Mouse (Mus musculus) adrenal gland, postnatal 36 days (tissue): Measurements from ENCODE around the gene Gtpbp8. TPM values are rescaled to one million over a fixed set of nuclear protein-coding genes. Genes with fewer than 3 reads are reported as not detected.
A peak's percentile ranks its signal among the peaks of the same experiment; 100 is the strongest.

Source experiments
- DNase-seq, 2 experiments: peaks; one replicate each; pipeline ENCODE4 v3.0.0; 2021; ENCODE audit warnings: mixed read lengths in 1 of 2
- total RNA-seq, 2 experiments: library from RNA; stranded (reverse); gene quantifications; 2 replicates each; pipeline ENCODE4 v1.2.3; 2021

Gtpbp8 gene
- total RNA-seq, 2 experiments from 2014 or later = 18.2 to 19.1 TPM

DNA sequence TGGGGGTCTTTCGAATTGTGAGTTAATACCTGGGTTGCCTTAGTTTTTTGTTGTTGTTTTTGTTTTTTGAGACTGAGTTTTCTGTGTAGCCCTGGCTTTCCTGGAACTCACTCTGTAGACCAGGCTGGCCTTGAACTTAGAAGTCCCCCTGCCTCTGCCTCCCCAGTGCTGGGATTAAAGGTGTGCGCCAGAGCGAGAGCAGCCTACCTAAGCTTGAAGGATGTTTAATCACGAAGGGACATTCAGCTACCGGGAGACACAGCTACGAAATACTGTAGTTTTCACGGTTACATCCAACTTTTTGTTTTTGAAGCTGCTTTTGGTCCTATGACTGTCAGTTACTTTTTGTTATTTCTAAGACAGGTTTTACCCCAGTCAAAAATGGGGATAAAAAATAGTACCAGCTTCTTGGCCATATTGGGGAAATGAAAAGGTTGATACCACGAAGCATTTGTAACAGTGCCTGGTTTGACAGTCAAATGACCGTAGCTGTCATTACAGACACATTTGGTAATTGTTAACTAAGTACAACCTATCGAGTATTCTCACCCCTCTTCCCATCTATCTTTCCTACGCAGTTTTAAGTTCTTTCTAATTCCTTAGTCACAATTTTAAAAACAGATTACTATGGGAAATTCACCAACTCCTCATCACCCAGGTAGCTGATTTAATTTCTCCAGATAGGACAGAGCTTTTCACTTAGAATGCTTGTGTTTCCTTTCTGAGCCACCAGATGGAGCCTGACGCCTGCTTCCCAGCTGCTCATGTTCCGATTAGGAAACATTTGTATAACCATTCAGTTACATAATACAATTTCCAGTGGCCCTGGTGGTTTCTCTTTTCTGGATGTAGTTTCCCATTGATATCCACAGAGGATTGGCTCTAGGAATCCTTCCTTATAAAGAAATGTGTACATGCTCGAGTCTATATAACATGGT lies 20.6 kb downstream of the Gtpbp8 start:
- peak; percentile 73 to 82 for DNase-seq

DNA sequence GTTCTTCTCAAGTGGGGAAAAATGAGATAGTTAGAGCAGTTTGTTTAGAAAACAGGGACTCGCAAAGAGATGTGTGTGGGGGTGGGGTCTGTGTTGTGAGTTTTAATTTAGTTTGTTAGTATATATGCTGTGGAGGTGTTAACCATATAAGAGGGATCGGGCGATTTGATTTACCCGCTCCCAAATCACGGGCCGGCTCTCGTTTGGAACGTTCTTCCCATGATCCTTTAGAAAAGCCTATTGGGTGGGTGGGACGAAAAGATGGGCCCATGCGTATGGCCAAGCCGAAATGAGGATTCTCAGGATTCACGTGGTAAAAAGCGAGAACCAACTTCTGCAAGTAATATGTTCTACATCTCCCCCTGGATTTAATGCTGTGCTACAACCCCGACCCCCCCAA lies 21.3 kb downstream of the Gtpbp8 start:
- DNase-seq = peak; percentile 36 to 37

DNA sequence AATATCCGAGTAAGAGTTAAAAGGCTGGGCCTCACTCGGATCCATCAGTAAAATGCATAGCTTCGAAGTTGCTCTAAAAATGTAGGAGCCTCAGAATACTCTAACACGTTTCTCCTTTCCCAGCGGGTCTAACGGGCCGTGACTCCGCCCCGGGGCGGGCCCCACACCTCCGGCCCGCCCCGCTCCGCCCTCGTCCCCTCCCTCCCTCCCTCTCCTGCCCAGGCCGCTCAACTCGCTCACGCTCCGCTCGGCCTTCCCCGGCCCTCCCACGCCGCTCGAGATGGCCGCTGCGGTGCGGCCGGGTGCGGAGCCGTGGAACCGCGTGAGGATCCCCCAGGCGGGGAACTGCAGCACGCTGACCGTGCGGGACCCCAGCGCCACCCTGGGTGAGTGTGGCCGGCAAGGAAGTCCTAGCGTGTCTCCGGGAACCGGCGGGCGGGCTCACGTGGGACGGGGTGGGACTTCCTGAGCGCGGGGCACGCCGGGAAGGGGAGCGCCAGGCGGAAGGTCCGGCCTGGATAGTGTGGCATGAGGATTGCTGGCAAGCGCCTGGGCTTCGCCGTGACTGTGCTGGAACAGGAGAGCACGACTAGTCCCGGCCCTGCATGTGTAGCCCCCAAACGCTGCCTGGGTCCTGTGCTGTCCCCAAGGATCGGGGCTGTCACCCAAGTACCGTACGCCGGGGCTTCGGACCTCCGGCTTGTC lies 21.9 kb downstream of the Gtpbp8 start, which contains the start of gene Nepro:
Gene Nepro, plus strand, starts transcription at position 219 of the 705 bp plus-strand sequence.
- peak; percentile 96 to 97 for DNase-seq

- no peak for DNase-seq
These were observed 23.5 kb downstream of the Gtpbp8 start for GRCm38 (mm10) chr16:44722666-44723065.

GRCm38 (mm10) chr16:44720518-44720917 lies 25.6 kb downstream of the Gtpbp8 start:
- no peak for DNase-seq

- DNase-seq = no peak
These were observed 26.8 kb downstream of the Gtpbp8 start for GRCm38 (mm10) chr16:44719349-44719748.

DNA sequence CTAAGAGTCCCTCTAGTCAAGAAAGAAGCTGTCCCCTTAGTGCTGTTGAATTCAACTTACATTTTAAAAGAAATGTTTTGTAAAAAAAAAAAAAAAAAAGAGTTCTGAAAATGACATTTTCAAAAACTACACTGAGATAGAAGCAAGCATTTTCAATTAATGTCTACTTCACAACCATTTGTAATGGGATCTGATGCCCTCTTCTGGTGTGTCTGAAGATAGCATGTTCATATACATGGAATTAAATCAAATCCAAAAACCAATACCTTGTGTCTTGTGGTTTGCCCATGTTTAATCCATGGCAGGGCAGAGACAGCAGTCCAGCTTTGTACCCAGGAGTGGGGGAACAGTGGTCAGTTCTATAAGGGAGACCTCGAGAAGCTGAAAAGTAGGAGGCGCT lies 28.3 kb downstream of the Gtpbp8 start:
- no peak for DNase-seq

DNA sequence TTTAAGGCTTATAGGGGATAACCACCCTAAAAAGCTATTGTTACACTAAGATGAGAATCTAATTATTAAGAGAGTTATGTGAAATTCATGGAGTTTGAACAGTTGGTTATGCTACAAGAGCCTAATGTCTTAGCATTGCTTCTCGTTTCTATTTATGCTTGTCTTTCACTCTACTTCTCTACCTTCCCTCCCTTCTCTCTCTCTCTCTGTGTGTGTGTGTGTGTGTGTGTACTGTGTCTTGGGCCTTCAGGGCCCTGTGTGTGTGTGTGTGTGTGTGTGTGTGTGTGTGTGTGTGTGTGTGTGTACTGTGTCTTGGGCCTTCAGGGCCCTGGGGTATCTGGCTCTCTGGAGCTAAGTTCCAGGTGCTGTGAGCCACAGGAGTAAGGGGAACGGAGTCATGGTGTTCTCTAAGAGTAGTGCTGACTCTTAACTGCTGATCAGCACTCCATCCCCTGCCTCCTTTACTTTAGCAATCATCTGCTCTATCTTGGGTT lies 29.0 kb downstream of the Gtpbp8 start:
- DNase-seq = no peak

GRCm38 (mm10) chr16:44716305-44717140 lies 29.6 kb downstream of the Gtpbp8 start:
- DNase-seq = peak; percentile 20 to 41

DNA sequence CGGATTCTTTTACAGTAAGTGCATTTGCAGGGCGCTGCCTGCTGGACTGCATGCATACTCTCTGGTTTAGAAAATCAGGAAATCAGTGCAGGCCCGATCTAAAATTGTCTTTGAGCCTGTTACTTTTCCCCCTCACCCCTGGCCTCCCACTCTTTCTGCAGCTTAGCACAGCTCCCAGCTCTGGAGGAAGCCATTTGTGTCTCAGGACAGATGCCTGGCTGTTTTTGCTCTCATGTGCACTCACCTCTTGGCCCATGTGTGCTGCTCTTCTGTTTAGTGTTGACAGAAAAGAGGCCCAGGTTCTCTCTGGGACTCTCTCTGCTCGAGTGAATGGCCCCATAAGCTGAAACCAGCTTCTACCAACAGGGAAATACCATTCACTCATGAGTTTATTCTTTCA lies 42.7 kb downstream of the Gtpbp8 start:
- DNase-seq = no peak

DNA sequence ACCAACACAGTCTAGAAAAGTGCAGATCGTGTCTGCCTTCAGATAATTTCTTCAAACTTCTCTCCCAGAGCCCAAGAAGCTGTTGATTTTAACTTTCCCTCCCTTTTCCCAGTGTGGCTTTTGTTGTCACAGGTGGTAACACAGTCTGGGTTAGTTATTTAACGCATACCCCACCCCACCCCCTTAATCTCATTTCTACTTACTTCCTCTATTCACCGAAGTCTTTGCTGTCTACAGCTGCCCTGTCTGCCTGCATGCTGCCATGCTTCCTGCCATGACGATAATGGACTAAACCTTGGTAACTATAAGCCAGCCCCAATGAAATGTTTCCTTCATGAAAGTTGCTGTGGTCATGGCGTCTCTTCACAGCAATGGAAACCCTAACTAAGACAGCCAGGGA lies 43.9 kb downstream of the Gtpbp8 start:
- no peak for DNase-seq

- DNase-seq = no peak
These were observed 45.0 kb downstream of the Gtpbp8 start for GRCm38 (mm10) chr16:44701155-44701554.

DNA sequence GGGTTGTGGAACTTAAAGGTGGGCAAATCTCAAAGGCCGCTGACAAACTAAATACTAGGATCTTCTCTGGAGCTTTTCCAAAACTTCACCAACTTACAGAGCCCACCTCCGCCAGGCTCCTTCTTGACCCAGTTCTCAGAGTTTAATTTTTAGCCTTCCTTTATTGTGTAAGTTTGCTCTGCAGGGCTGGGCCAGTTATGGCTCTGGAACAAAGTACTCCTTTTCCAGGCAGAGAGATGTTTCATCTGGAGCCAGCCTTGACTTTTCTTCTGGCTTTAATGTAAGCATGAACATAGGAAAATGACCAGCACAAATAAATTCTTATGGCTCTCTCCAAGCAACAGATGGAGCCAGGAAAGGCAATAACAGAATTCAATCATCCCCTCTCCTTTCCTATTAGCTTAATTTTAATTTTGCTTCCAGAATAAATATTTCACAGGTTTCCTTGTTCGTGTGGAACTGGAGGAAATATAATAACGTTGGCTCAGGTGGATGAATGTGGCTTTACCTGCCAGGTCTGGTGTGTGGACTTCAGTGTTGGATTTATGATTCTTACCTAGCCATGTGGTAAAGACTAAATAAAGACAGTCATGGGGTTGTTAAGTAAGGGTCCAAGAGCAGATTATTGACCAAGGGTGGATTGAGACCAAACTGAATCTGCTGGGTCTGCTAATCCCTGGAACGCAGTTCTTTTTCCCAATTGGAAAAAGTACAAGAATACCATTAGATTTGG lies 48.5 kb downstream of the Gtpbp8 start:
- no peak for DNase-seq

GRCm38 (mm10) chr16:44695859-44696620 lies 50.1 kb downstream of the Gtpbp8 start:
- no peak for DNase-seq

DNA sequence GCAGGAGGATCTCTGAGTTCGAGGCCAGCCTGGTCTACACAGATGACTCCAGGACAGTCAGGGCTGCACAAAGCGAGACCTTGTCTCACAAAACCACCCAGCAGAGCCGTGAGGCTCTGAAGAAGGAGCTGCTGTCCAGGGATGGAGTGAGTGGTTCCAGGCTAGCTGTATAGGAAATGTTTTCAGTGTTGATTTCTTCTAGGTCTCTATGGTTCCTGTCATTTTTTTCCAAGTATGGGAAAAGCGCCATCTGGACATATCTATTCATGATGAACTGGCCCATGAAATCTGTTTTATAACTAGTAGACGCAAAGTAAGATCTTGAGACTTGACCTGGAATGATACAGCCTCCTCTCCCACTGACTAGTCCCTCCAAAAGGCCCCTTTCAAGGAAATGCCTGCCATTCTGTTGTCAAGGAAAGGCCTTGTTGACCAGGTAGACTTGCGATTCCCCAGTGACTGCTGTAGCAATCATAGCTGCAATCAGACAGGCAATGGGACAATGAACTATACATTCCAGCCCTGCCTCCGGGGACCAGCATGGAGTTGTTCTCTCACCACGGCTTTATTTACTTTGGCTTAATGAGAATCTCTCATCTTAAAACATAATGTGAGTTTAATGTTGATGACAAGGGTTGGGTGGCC lies 50.8 kb downstream of the Gtpbp8 start:
- no peak for DNase-seq

DNA sequence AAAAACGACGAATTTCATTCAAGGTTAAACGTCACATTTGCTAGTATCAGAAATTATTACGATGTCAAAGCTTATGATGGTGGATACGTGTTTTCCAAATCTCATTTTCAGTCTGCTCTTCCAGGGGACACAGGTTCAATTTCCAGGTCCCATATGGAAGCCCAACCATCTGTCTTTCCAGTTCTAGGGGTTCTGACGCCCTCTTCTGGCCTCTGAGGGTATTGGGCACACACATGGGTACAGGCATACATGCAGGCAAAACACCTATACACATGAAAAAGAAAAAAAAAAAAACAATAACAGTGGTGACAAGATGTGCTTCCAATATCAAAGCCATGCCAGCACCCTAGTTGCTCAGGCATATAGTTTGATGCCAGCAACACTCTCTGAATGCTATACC lies 52.5 kb downstream of the Gtpbp8 start:
- peak; percentile 62 to 68 for DNase-seq

DNA sequence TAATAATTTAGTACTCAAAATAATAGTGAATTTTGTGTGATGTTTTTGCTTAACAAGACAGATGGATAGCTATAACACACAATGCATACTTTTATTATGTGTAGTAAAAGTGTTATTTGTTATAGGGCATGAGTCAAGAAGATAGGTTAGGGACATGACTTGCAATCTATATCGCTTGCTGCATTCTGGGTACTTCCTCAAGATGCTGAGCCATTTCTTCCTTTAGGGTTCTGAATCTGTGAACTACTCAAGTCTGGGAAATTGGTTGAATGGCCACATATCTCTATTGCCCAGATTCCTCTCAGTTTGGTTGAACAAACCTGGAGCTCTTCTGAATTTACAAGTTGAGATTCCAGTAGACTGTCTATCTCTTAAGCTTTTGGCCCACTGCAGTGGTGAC lies 53.6 kb downstream of the Gtpbp8 start:
- DNase-seq = no peak

DNA sequence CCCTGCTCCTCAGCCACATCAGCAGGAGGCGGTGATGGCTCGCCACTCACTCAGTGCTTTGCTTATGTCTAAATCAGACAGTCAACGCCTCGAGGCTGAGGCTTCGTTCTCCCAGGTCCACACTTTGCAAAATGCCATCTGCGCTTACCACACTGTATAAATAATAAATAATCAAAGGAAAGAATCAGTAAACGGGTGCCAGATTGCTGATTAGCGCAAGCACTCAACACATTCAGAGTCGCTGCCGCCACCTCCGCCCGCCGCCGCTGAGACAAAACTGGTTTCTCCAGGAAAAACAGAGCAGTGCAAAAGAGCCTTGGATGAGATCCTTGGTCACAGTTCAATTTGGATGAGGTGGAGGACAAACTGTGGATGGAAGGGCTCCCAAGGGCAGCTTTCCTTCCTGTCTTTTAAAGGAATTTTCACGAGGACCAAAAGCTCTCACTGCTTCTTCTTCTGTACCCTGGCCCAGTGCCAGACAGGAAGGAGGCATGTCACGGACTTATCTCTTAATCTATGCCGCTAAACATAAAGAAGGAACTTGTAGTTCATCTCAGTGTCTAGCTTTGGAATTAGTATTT lies 54.5 kb downstream of the Gtpbp8 start:
- DNase-seq = peak; percentile 82 to 83

DNA sequence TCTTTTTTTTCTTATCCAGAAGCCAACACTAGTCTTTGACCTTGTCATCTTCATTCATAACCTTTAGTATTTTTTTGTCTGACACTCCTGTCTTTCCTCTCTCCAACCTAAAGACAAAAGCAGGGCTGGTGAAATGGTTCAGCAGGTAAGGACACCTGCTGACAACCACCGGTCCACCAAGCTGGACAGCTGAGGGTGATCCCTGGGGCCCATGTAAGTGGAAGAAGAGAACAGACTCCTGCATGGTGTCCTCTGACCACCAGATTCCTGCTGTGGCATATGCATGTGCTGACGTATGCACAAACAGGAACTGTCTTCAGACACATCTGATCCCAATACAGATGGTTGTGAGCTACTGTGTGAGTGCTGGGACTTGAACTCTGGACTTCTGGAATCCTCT lies 55.1 kb downstream of the Gtpbp8 start:
- no peak for DNase-seq

DNA sequence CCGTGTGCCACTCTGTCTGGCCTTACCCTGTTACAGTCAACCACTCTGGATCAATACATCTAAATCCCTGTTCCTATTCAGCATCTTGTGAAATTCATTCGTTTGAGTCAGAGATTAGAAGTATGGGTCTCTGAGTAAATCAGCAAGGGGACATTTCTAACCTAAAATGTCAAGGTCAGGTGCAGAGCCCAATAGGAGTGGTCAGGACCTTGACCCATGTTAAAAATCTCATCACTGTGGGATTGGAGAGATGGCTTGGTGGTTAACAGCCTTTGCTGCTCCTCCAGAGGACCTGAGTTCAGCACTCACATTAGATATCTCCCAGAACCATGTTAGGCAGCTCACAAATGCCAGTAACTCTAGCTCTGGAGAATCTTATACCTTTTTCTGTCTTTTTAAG lies 55.7 kb downstream of the Gtpbp8 start:
- DNase-seq = no peak
